Mouse (Mus musculus): ENCODE results near the gene Eci1.
"Not testable (repeated sequence)": the region's sequence is repeated elsewhere in the genome, so short reads cannot be mapped to it uniquely, and the experiment has no call there.

Gene Eci1

GRCm38 (mm10) chr17:24426471-24427169 is at the start of gene Eci1:
Eci1 (plus strand) TSS chr17:24426641.
- peak; percentile 89 to 90 for DNase-seq (ENCODE audit: low spot score in 2 of 2)

GRCm38 (mm10) chr17:24378496-24378895 is 47.9 kb upstream of the Eci1 start:
- no peak for DNase-seq (ENCODE audit: low spot score in 2 of 2)

GRCm38 (mm10) chr17:24383789-24384188 is 42.7 kb upstream of the Eci1 start:
- no peak for DNase-seq (ENCODE audit: low spot score in 2 of 2)

GRCm38 (mm10) chr17:24388711-24389110 is 37.7 kb upstream of the Eci1 start:
- DNase-seq (ENCODE audit: low spot score in 2 of 2) = no peak

- DNase-seq (ENCODE audit: low spot score in 2 of 2) = peak in 1 of 2 experiments; percentile 38
These were observed 36.6 kb upstream of the Eci1 start for GRCm38 (mm10) chr17:24389865-24390264.

- DNase-seq (ENCODE audit: low spot score in 2 of 2) = no peak
These were observed 35.3 kb upstream of the Eci1 start for GRCm38 (mm10) chr17:24391149-24391548.

GRCm38 (mm10) chr17:24393527-24393926 is 32.9 kb upstream of the Eci1 start:
- no peak for DNase-seq (ENCODE audit: low spot score in 2 of 2)

GRCm38 (mm10) chr17:24394456-24394855 is 32.0 kb upstream of the Eci1 start:
- no peak for DNase-seq (ENCODE audit: low spot score in 2 of 2)

- DNase-seq (ENCODE audit: low spot score in 2 of 2) = no peak
These were observed 24.1 kb upstream of the Eci1 start for GRCm38 (mm10) chr17:24402371-24402770.

- DNase-seq (ENCODE audit: low spot score in 2 of 2) = no peak
These were observed 19.2 kb upstream of the Eci1 start for GRCm38 (mm10) chr17:24407116-24407803.

GRCm38 (mm10) chr17:24413557-24414211 is 12.8 kb upstream of the Eci1 start:
- DNase-seq (ENCODE audit: low spot score in 2 of 2) = no peak

GRCm38 (mm10) chr17:24414230-24414976 is 12.0 kb upstream of the Eci1 start, which contains the start of gene Rnps1:
Rnps1 (plus strand) TSS chr17:24414565.
- peak; percentile 83 to 93 for DNase-seq (ENCODE audit: low spot score in 2 of 2)

GRCm38 (mm10) chr17:24415011-24415410 is 11.4 kb upstream of the Eci1 start:
- no peak for DNase-seq (ENCODE audit: low spot score in 2 of 2)

- no peak for DNase-seq (ENCODE audit: low spot score in 2 of 2)
These were observed 10.3 kb upstream of the Eci1 start for GRCm38 (mm10) chr17:24416051-24416652.

- DNase-seq (ENCODE audit: low spot score in 2 of 2) = no peak
These were observed 3.3 kb upstream of the Eci1 start for GRCm38 (mm10) chr17:24423114-24423513.

GRCm38 (mm10) chr17:24424489-24424888 is 2.0 kb upstream of the Eci1 start:
- no peak for DNase-seq (ENCODE audit: low spot score in 2 of 2)

GRCm38 (mm10) chr17:24425326-24425725 is 1.1 kb upstream of the Eci1 start:
- not testable (repeated sequence) for DNase-seq (ENCODE audit: low spot score in 2 of 2)

GRCm38 (mm10) chr17:24425905-24426304 is 536 bp upstream of the Eci1 start:
- no peak for DNase-seq (ENCODE audit: low spot score in 2 of 2)

GRCm38 (mm10) chr17:24427170-24427557 is 723 bp downstream of the Eci1 start:
- no peak for DNase-seq (ENCODE audit: low spot score in 2 of 2)

GRCm38 (mm10) chr17:24429201-24429983 is 3.0 kb downstream of the Eci1 start:
- no peak for DNase-seq (ENCODE audit: low spot score in 2 of 2)

GRCm38 (mm10) chr17:24437016-24437415 is 10.6 kb downstream of the Eci1 start:
- DNase-seq (ENCODE audit: low spot score in 2 of 2) = no peak

All from frontal cortex, postnatal 10 days (tissue).